Mouse (Mus musculus) ES-E14 (cell line): ENCODE results near the gene Hnrnpdl.

Experiments
- CHD2 ChIP-seq: IDR thresholded peaks from 2 replicates; pipeline ENCODE4 v1.6.1; 2014; ENCODE audit warnings: mild to moderate bottlenecking, low read depth, low read length, inconsistent platforms
- MAFK ChIP-seq: IDR thresholded peaks from 2 replicates; pipeline ENCODE4 v1.6.1; 2014; ENCODE audit warnings: mild to moderate bottlenecking, low read depth, low read length, inconsistent platforms; ENCODE audit not compliant: insufficient read depth

- TF ChIP-seq MAFK, result no peak
- TF ChIP-seq CHD2, result no peak
Observed at GRCm38 (mm10) chr5:100049904-100050303, 10.4 kb upstream of the Hnrnpdl start.
